Mouse (Mus musculus): ENCODE measurements around the gene Sncg. TPM values are rescaled to one million over a fixed set of nuclear protein-coding genes. Genes with fewer than 3 reads are reported as not detected.

Sncg gene
- polyA plus RNA-seq, 1 experiment from 2014 or later = 36.7 TPM

DNA sequence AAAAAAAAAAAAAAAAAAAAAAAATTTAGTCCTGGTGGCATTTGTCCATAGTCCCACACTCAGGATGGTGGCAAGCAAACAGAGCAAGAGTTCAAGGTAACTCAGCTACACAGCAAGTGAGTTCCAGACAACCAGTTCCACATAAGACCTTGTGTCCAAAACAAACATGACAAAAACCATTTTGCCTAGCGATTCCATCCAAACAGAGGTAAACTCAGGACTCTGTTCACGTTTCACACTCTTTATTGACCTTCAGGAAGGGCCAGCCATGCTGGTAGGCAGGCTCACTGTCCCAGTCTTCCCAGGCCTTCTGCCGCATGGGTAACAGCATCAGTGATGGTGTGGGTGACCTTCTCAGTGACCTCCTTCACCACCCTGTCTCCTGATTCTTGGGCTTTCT lies 22.9 kb downstream of the Sncg start:
- ATAC-seq (replicated peaks) = no peak
- no peak overlapping the region for H3K9ac ChIP-seq
- WGBS = 82% methylated on average over 3 of the region's 3 CpGs
- no peak overlapping the region for H3K4me2 ChIP-seq
- no peak overlapping the region for H3K27ac ChIP-seq
- H3K4me1 ChIP-seq = no peaks in the 10 kb centered on the region
- no peaks in the 10 kb centered on the region for H3K36me3 ChIP-seq (replicated peaks)
- H3K27me3 ChIP-seq (replicated peaks) = no peaks in the 10 kb centered on the region
- no peaks in the 10 kb centered on the region for H3K9me3 ChIP-seq
- H3K4me3 ChIP-seq = no peak overlapping the region

DNA sequence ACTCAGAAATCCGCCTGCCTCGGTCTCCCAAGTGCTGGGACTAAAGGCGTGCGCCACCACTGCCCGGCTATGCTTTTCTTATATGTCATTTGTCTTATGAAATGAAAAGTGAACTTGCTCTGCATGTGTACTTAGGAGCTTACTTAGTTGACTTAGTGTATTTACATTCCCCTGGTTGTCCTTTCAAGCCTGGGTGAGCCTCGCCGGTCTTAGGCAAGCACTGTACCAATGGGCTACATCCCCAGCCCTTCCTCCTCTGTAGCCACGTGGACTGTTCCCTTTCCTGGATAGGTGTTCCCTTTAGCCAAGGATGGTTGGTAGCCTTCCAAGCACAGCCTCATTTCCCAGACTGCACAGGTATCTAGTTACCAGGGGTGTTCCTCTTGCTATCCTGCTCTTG lies 25.6 kb downstream of the Sncg start:
- no peaks in the 10 kb centered on the region for H3K4me1 ChIP-seq
- H3K36me3 ChIP-seq (replicated peaks) = 0 out of 2 replicates have a peak, but pooled peaks cover 5% of the 10 kb centered on the region
- H3K9me3 ChIP-seq = no peaks in the 10 kb centered on the region
- no peak overlapping the region for H3K4me3 ChIP-seq
- no peak overlapping the region for H3K9ac ChIP-seq
- 86% methylated on average over 8 of the region's 8 CpGs for WGBS
- ATAC-seq (replicated peaks) = no peak
- H3K4me2 ChIP-seq = no peak overlapping the region
- no peak overlapping the region for H3K27ac ChIP-seq
- H3K27me3 ChIP-seq (replicated peaks) = no peaks in the 10 kb centered on the region

- H3K9ac ChIP-seq = no peak overlapping the region
- no peaks in the 10 kb centered on the region for H3K4me1 ChIP-seq
- H3K27me3 ChIP-seq (replicated peaks) = no peaks in the 10 kb centered on the region
- no peak for ATAC-seq (replicated peaks)
- H3K27ac ChIP-seq = no peak overlapping the region
- no peak overlapping the region for H3K4me2 ChIP-seq
- H3K36me3 ChIP-seq (replicated peaks) = peaks cover 8% of the 10 kb centered on the region
- no peak overlapping the region for H3K4me3 ChIP-seq
- no peaks in the 10 kb centered on the region for H3K9me3 ChIP-seq
- 90% methylated on average over 7 of the region's 7 CpGs for WGBS
Measured at GRCm38 (mm10) chr14:34348301-34348700, 26.3 kb downstream of the Sncg start.

DNA sequence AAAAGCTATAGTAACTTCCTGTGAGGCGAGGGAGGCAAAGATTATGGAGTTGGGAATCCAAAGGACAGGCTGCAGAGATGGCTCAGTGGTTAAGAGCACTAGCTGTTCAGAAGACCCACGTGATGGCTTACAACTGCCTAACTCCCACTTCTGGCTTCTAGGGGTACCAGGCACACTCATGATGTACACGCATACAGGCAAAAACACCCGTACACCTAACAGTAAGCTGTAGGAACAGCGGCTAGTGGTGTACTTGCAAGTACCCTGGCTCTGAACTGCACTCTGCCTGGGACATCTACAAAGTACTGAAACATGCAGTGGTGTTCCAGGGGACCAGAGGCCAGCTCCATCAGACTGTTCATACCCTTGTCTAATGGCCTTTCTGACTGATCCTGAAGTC lies 27.5 kb downstream of the Sncg start:
- 93% methylated on average over 5 of the region's 5 CpGs for WGBS
- Histone ChIP-seq H3K9me3 (no peaks in the 10 kb centered on the region), H3K27me3 (replicated peaks) (no peaks in the 10 kb centered on the region), H3K9ac (no peak overlapping the region), H3K4me2 (no peak overlapping the region), H3K27ac (no peak overlapping the region), H3K36me3 (replicated peaks) (peaks cover 19% of the 10 kb centered on the region), H3K4me1 (no peaks in the 10 kb centered on the region), H3K4me3 (no peak overlapping the region)
- no peak for ATAC-seq (replicated peaks)

GRCm38 (mm10) chr14:34345771-34346566 lies 28.6 kb downstream of the Sncg start:
- Histone ChIP-seq H3K4me1 (no peaks in the 10 kb centered on the region), H3K27me3 (replicated peaks) (no peaks in the 10 kb centered on the region), H3K27ac (no peak overlapping the region), H3K9me3 (no peaks in the 10 kb centered on the region), H3K4me2 (no peak overlapping the region), H3K4me3 (no peak overlapping the region), H3K36me3 (replicated peaks) (peaks cover 29% of the 10 kb centered on the region), H3K9ac (no peak overlapping the region)
- 69% methylated on average over 12 of the region's 12 CpGs for WGBS
- peak; percentile 48 for ATAC-seq (replicated peaks)

- Histone ChIP-seq H3K27me3 (replicated peaks) (no peaks in the 10 kb centered on the region), H3K27ac (no peak overlapping the region), H3K4me2 (no peak overlapping the region), H3K9me3 (no peaks in the 10 kb centered on the region), H3K4me3 (no peak overlapping the region), H3K9ac (no peak overlapping the region), H3K36me3 (replicated peaks) (peaks cover 41% of the 10 kb centered on the region), H3K4me1 (no peaks in the 10 kb centered on the region)
- WGBS = 80% methylated on average over 5 of the region's 5 CpGs
- ATAC-seq (replicated peaks) = no peak
Measured at GRCm38 (mm10) chr14:34344361-34344760, 30.2 kb downstream of the Sncg start.

GRCm38 (mm10) chr14:34343078-34343477 lies 31.5 kb downstream of the Sncg start:
- Histone ChIP-seq H3K27me3 (replicated peaks) (no peaks in the 10 kb centered on the region), H3K36me3 (replicated peaks) (peaks cover 51% of the 10 kb centered on the region), H3K4me3 (no peak overlapping the region), H3K27ac (no peak overlapping the region), H3K9ac (no peak overlapping the region), H3K4me2 (no peak overlapping the region), H3K4me1 (no peaks in the 10 kb centered on the region), H3K9me3 (no peaks in the 10 kb centered on the region)
- 96% methylated on average over 4 of the region's 4 CpGs for WGBS
- no peak for ATAC-seq (replicated peaks)

DNA sequence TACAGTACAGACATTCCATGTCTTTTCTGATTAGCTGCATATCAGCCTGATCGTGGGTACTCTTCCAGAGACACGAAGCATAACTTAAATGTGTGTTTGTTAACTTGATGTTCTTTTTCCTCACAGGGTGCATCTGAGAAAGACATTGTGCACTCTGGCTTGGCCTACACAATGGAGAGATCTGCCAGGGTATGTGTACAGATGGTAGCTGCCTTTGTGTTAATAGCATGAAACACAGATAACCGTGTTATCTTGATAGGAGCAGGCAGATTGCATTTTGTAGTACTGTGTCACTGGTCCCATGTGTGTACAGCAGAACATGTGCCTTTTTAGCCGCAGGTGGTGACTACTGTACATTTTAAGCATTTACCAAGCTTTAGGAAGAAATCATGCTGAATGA lies 32.6 kb downstream of the Sncg start:
- Histone ChIP-seq H3K9ac (no peak overlapping the region), H3K4me2 (no peak overlapping the region), H3K9me3 (no peaks in the 10 kb centered on the region), H3K36me3 (replicated peaks) (peaks cover 61% of the 10 kb centered on the region), H3K4me1 (no peaks in the 10 kb centered on the region), H3K4me3 (no peak overlapping the region), H3K27ac (no peak overlapping the region), H3K27me3 (replicated peaks) (no peaks in the 10 kb centered on the region)
- 90% methylated on average over 4 of the region's 4 CpGs for WGBS
- ATAC-seq (replicated peaks) = no peak

DNA sequence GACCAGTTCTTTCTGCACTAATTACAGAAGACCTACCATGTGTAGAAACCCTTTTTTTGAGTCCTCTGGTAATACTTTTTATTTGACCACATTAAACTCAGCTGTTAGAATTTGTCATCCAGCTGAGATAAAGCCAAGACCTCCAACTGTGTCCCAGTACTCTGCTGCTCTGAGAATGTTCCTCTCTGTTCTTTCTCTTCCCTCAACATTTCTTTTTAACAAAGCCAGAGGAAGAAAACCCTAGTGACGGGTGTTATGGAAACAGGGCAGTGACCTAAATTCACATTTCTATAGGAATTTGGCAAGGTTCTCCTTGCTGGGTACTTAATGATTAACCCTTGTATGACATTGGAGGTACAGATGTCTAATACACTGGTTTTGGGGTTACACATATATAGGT lies 35.1 kb downstream of the Sncg start:
- WGBS = 42% methylated on average over 1 of the region's 1 CpGs
- ATAC-seq (replicated peaks) = 0 out of 2 replicates have a peak, but pooled peaks have one; percentile 20

DNA sequence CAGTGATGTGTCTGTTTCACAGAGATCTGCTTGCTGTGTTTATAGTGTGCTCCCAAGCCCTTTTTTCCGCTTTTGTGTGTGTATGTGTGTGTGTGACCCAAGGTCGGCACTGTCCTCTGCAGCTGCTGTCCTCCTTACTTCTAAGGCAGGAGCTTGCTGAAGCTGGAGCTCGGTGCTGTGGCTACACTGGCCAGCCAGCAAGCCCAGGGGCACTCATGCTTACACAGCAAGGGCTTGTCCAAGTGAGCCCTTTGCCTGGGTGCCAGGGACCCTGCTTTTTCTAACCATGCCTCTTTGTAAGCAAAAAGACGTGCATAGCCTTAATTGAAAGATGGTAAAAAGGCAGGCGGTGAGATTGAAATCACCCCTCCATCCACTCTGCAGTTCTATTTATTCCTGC lies 42.1 kb downstream of the Sncg start:
- peak; percentile 82 for ATAC-seq (replicated peaks)
- peaks cover 57% of the 10 kb centered on the region for H3K36me3 ChIP-seq (replicated peaks)

More for the DNA sequence above, 35.1 kb downstream of the Sncg start:
- no peak overlapping the region for H3K9ac ChIP-seq
- peaks cover 83% of the 10 kb centered on the region for H3K36me3 ChIP-seq (replicated peaks)
- no peak overlapping the region for H3K4me3 ChIP-seq
- no peaks in the 10 kb centered on the region for H3K4me1 ChIP-seq
- H3K9me3 ChIP-seq = no peaks in the 10 kb centered on the region
- H3K4me2 ChIP-seq = no peak overlapping the region
- H3K27me3 ChIP-seq (replicated peaks) = no peaks in the 10 kb centered on the region
- no peak overlapping the region for H3K27ac ChIP-seq

DNA sequence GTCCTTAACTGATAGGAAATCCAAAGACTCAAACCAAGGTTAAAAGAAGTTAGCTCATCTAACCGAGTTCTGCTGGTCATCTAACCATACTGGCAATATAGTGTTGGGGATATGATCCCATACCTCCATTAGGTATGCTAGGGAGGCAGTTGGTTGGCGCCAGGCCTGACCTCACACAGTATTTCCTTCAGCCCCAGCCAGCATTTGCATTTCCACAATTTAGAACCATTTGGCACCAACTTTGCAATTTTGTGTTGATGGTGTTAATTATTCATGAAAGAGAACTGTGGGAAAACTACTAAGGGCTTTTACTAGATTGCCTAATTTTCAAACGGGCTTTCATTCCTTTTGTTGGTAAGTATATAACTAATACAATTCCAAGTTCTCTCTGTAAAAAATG lies 42.7 kb downstream of the Sncg start:
- ATAC-seq (replicated peaks) = 0 out of 2 replicates have a peak, but pooled peaks have one; percentile 55
- 86% methylated on average over 3 of the region's 3 CpGs for WGBS
- Histone ChIP-seq H3K36me3 (replicated peaks) (peaks cover 53% of the 10 kb centered on the region), H3K4me1 (no peaks in the 10 kb centered on the region), H3K9ac (no peak overlapping the region), H3K9me3 (no peaks in the 10 kb centered on the region), H3K4me2 (no peak overlapping the region), H3K27ac (peak overlapping the region; percentile 48), H3K27me3 (replicated peaks) (no peaks in the 10 kb centered on the region), H3K4me3 (no peak overlapping the region)

More for the DNA sequence above, 42.1 kb downstream of the Sncg start:
- Histone ChIP-seq H3K4me3 (no peak overlapping the region), H3K4me2 (no peak overlapping the region), H3K27me3 (replicated peaks) (no peaks in the 10 kb centered on the region), H3K4me1 (no peaks in the 10 kb centered on the region), H3K9me3 (no peaks in the 10 kb centered on the region), H3K9ac (no peak overlapping the region), H3K27ac (peak overlapping the region; percentile 58; the same call in 1 of the 2 replicates)
- 82% methylated on average over 5 of the region's 5 CpGs for WGBS

DNA sequence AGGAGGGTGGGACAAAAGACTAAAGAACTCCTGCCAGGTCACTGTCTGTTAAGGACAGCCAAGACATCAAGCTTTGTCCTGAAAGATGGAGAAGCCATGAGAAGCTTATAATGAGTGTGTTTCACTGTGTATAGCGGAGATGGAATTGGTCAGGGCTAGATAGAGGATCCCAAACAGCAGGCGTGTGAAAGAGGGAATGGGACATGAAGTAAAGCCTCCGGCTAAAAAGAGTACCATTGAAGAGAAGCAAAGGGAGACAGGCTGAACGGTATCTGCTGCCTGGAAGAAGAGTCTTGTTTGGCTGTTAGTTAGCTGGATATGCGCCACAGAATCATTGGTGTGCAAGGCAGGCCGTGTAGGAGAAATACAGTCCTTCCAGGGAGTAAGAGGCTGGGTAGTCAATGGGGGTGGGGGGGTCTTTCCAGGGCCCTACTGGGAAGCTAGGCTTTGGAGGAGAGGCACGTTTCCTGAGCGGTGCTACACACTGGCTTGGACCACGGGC lies 43.9 kb downstream of the Sncg start:
- Histone ChIP-seq H3K27ac (no peak overlapping the region), H3K36me3 (replicated peaks) (peaks cover 42% of the 10 kb centered on the region)
- 88% methylated on average over 9 of the region's 9 CpGs for WGBS

DNA sequence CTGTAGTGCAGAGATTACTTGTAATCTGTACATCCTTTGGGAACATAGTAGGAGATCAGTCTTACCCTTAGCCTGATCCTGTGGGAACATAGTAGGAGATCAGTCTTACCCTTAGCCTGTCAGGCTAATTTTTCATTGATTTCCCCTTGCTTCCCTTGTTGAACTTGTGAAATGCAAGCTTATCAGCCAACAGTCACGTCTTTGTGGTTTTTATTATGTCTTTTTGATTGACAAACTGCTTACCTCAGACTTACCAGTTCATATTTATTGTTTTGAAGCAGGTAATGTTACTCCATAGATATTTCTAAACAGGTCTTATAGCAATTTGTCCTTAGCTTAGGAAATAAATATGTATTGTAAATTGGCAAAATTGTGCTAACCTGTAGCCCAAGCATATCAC lies 47.0 kb downstream of the Sncg start:
- H3K36me3 ChIP-seq (replicated peaks) = peaks cover 31% of the 10 kb centered on the region

More for the DNA sequence above, 43.9 kb downstream of the Sncg start:
- Histone ChIP-seq H3K4me1 (no peaks in the 10 kb centered on the region), H3K9ac (no peak overlapping the region), H3K4me2 (no peak overlapping the region), H3K9me3 (no peaks in the 10 kb centered on the region), H3K4me3 (no peak overlapping the region), H3K27me3 (replicated peaks) (no peaks in the 10 kb centered on the region)
- ATAC-seq (replicated peaks) = peak; percentile 79

More for the DNA sequence above, 47.0 kb downstream of the Sncg start:
- Histone ChIP-seq H3K9me3 (no peaks in the 10 kb centered on the region), H3K27me3 (replicated peaks) (no peaks in the 10 kb centered on the region), H3K9ac (no peak overlapping the region), H3K4me2 (no peak overlapping the region), H3K4me1 (no peaks in the 10 kb centered on the region), H3K4me3 (no peak overlapping the region), H3K27ac (no peak overlapping the region)
- ATAC-seq (replicated peaks) = no peak
- WGBS = 89% methylated on average over 1 of the region's 1 CpGs
